Mouse (Mus musculus): Measurements from ENCODE around the gene Arl16. TPM values are rescaled to one million over a fixed set of nuclear protein-coding genes. Genes with fewer than 3 reads are reported as not detected.

Gene Arl16
- total and polyA plus RNA-seq, 3 experiments: 20.0 to 20.8 TPM; not detected in 1

- Histone ChIP-seq H3K36me3 (ENCODE audit: control insufficient read depth in 1 of 2, insufficient read depth in 2 of 2, low read length in 2 of 2) (peaks cover 0 to 62% of the 10 kb centered on the region in 2 experiments; a peak in 2 of 4 replicates), H3K4me1 (ENCODE audit: control insufficient read depth in 1 of 2, insufficient read depth in 2 of 2, low read length in 2 of 2) (no peaks in the 10 kb centered on the region), H3K27me3 (ENCODE audit: control insufficient read depth in 1 of 2, insufficient read depth in 2 of 2, low read length in 2 of 2) (no peaks in the 10 kb centered on the region), H3K9ac (ENCODE audit: control insufficient read depth, low read depth, low read length, poor library complexity, severe bottlenecking) (no peak overlapping the region), H3K9me3 (replicated peaks; ENCODE audit: insufficient read depth, low read length) (no peaks in the 10 kb centered on the region), H3K4me3 (ENCODE audit: control insufficient read depth in 1 of 2, insufficient read depth in 1 of 2, low read depth in 2 of 2, low read length in 2 of 2) (no peak overlapping the region), H3K27ac (ENCODE audit: control insufficient read depth, low read depth, low read length) (no peak overlapping the region), H3K79me2 (ENCODE audit: control insufficient read depth, insufficient read depth, low read length, poor library complexity) (peaks cover 6% of the 10 kb centered on the region; the same call in 1 of the 2 replicates)
- no peak for TF ChIP-seq KAT2A (conservative IDR thresholded peaks at IDR 0.05; ENCODE audit: low read depth, low read length)
- no peak for TF ChIP-seq ELF1 (IDR thresholded peaks at IDR 0.05; ENCODE audit: low read depth, low read length)
- no peak for TF ChIP-seq SIN3A (IDR thresholded peaks at IDR 0.05; ENCODE audit: low read length)
- no peak; the same call in 1 of the 2 replicates for TF ChIP-seq MXI1 (IDR thresholded peaks at IDR 0.05; ENCODE audit: low read depth, low read length)
- no peak for TF ChIP-seq USF2 (IDR thresholded peaks at IDR 0.05; ENCODE audit: borderline replicate concordance in 1 of 2, insufficient read depth in 1 of 2, low read depth in 1 of 2, low read length in 2 of 2)
- TF ChIP-seq UBTF (IDR thresholded peaks at IDR 0.05; ENCODE audit: borderline replicate concordance, insufficient read depth, low read depth, low read length): no peak
- no peak for TF ChIP-seq POLR2A (IDR thresholded peaks at IDR 0.05; ENCODE audit: control insufficient read depth in 1 of 2, insufficient read depth in 1 of 2, low read depth in 1 of 2, low read length in 2 of 2, poor library complexity in 1 of 2)
- TF ChIP-seq ZNF384 (IDR thresholded peaks at IDR 0.05; ENCODE audit: low read depth, low read length): no peak
- no peak for DNase-seq (ENCODE audit: low read depth, low spot score)
These were observed 49.6 kb downstream of the Arl16 start for GRCm38 (mm10) chr11:120417852-120418251.

Other genes with a start within 250 kb of the Arl16 start
- 0.03 and 0.04 TPM in 2 replicates for gene Bahcc1, start 234.7 kb downstream of the Arl16 start, total RNA-seq (2012; rRNA removed)
- under 1 TPM in 1 of 2 experiments, not detected in 1; 0.26 TPM for gene Bahcc1, start 234.7 kb downstream of the Arl16 start, polyA plus RNA-seq (2012; ENCODE audit: insufficient read depth in 1 of 2, insufficient read length in 2 of 2, low read depth in 1 of 2, low replicate concordance in 2 of 2, missing spikeins in 1 of 2)
- 1,328 and 1,871 TPM in 2 replicates for gene Actg1, start 119.1 kb downstream of the Arl16 start, total RNA-seq (2012; rRNA removed)
- gene Actg1, start 119.1 kb downstream of the Arl16 start, polyA plus RNA-seq (2012; ENCODE audit: insufficient read depth in 1 of 2, insufficient read length in 2 of 2, low read depth in 1 of 2, low replicate concordance in 2 of 2, missing spikeins in 1 of 2): 1,000 to 10,000 TPM in 1 of 2 experiments, 100 to 1,000 TPM in 1; 899 to 1,784 TPM
- 0.29 and 0.62 TPM in 2 replicates for gene Fscn2, start 106.1 kb downstream of the Arl16 start, total RNA-seq (2012; rRNA removed)
- gene Fscn2, start 106.1 kb downstream of the Arl16 start, polyA plus RNA-seq (2012; ENCODE audit: insufficient read depth in 1 of 2, insufficient read length in 2 of 2, low read depth in 1 of 2, low replicate concordance in 2 of 2, missing spikeins in 1 of 2): under 1 TPM in 1 of 2 experiments, not detected in 1; 0.61 TPM
- 34.9 and 45.7 TPM in 2 replicates for gene Faap100, start 88.8 kb downstream of the Arl16 start, total RNA-seq (2012; rRNA removed)
- 10 to 100 TPM in 1 of 2 experiments, not detected in 1; 27.1 TPM for gene Faap100, start 88.8 kb downstream of the Arl16 start, polyA plus RNA-seq (2012; ENCODE audit: insufficient read depth in 1 of 2, insufficient read length in 2 of 2, low read depth in 1 of 2, low replicate concordance in 2 of 2, missing spikeins in 1 of 2)
- gene Nploc4, start 29.9 kb downstream of the Arl16 start, total RNA-seq (2012; rRNA removed): 77.4 and 88.3 TPM in 2 replicates
- 100 to 1,000 TPM; 117 to 352 TPM for gene Nploc4, start 29.9 kb downstream of the Arl16 start, polyA plus RNA-seq (2012; ENCODE audit: insufficient read depth in 1 of 2, insufficient read length in 2 of 2, low read depth in 1 of 2, low replicate concordance in 2 of 2, missing spikeins in 1 of 2)
- 0.20 and 0.65 TPM in 2 replicates for gene Tspan10, start 25.0 kb downstream of the Arl16 start, total RNA-seq (2012; rRNA removed)
- gene Tspan10, start 25.0 kb downstream of the Arl16 start, polyA plus RNA-seq (2012; ENCODE audit: insufficient read depth in 1 of 2, insufficient read length in 2 of 2, low read depth in 1 of 2, low replicate concordance in 2 of 2, missing spikeins in 1 of 2): under 1 TPM in 1 of 2 experiments, not detected in 1; 0.29 TPM
- 0.35 and 0.46 TPM in 2 replicates for gene Pde6g, start 14.1 kb downstream of the Arl16 start, total RNA-seq (2012; rRNA removed)
- under 1 TPM in 1 of 2 experiments, not detected in 1; 0.84 TPM for gene Pde6g, start 14.1 kb downstream of the Arl16 start, polyA plus RNA-seq (2012; ENCODE audit: insufficient read depth in 1 of 2, insufficient read length in 2 of 2, low read depth in 1 of 2, low replicate concordance in 2 of 2, missing spikeins in 1 of 2)
- 15.9 and 17.6 TPM in 2 replicates for gene Oxld1, start 9.5 kb downstream of the Arl16 start, total RNA-seq (2012; rRNA removed)
- gene Oxld1, start 9.5 kb downstream of the Arl16 start, polyA plus RNA-seq (2012; ENCODE audit: insufficient read depth in 1 of 2, insufficient read length in 2 of 2, low read depth in 1 of 2, low replicate concordance in 2 of 2, missing spikeins in 1 of 2): 10 to 100 TPM in 1 of 2 experiments, not detected in 1; 17.5 TPM
- 66.1 and 104 TPM in 2 replicates for gene Ccdc137, start 9.5 kb downstream of the Arl16 start, total RNA-seq (2012; rRNA removed)
- 100 to 1,000 TPM in 1 of 2 experiments, not detected in 1; 116 TPM for gene Ccdc137, start 9.5 kb downstream of the Arl16 start, polyA plus RNA-seq (2012; ENCODE audit: insufficient read depth in 1 of 2, insufficient read length in 2 of 2, low read depth in 1 of 2, low replicate concordance in 2 of 2, missing spikeins in 1 of 2)
- 401 and 457 TPM in 2 replicates for gene Mrpl12, start 17.0 kb upstream of the Arl16 start, total RNA-seq (2012; rRNA removed)
- 100 to 1,000 TPM; 374 to 461 TPM for gene Mrpl12, start 17.0 kb upstream of the Arl16 start, polyA plus RNA-seq (2012; ENCODE audit: insufficient read depth in 1 of 2, insufficient read length in 2 of 2, low read depth in 1 of 2, low replicate concordance in 2 of 2, missing spikeins in 1 of 2)
- 40.4 and 52.0 TPM in 2 replicates for gene Slc25a10, start 24.2 kb upstream of the Arl16 start, total RNA-seq (2012; rRNA removed)
- gene Slc25a10, start 24.2 kb upstream of the Arl16 start, polyA plus RNA-seq (2012; ENCODE audit: insufficient read depth in 1 of 2, insufficient read length in 2 of 2, low read depth in 1 of 2, low replicate concordance in 2 of 2, missing spikeins in 1 of 2): 10 to 100 TPM in 1 of 2 experiments, not detected in 1; 53.6 TPM
- not detected in 2 replicates for gene Gcgr, start 63.1 kb upstream of the Arl16 start, total RNA-seq (2012; rRNA removed)
- not detected for gene Gcgr, start 63.1 kb upstream of the Arl16 start, polyA plus RNA-seq (2012; ENCODE audit: insufficient read depth in 1 of 2, insufficient read length in 2 of 2, low read depth in 1 of 2, low replicate concordance in 2 of 2, missing spikeins in 1 of 2)
- gene Mcrip1, start 82.1 kb upstream of the Arl16 start, total RNA-seq (2012; rRNA removed): 27.2 and 36.6 TPM in 2 replicates
- gene Mcrip1, start 82.1 kb upstream of the Arl16 start, polyA plus RNA-seq (2012; ENCODE audit: insufficient read depth in 1 of 2, insufficient read length in 2 of 2, low read depth in 1 of 2, low replicate concordance in 2 of 2, missing spikeins in 1 of 2): 10 to 100 TPM in 1 of 2 experiments, not detected in 1; 83.5 TPM
- not detected in 2 replicates for gene Ppp1r27, start 83.5 kb upstream of the Arl16 start, total RNA-seq (2012; rRNA removed)
- gene Ppp1r27, start 83.5 kb upstream of the Arl16 start, polyA plus RNA-seq (2012; ENCODE audit: insufficient read depth in 1 of 2, insufficient read length in 2 of 2, low read depth in 1 of 2, low replicate concordance in 2 of 2, missing spikeins in 1 of 2): not detected
- gene P4hb, start 105.6 kb upstream of the Arl16 start, total RNA-seq (2012; rRNA removed): 625 and 639 TPM in 2 replicates
- 1,000 to 10,000 TPM in 1 of 2 experiments, 100 to 1,000 TPM in 1; 563 to 1,152 TPM for gene P4hb, start 105.6 kb upstream of the Arl16 start, polyA plus RNA-seq (2012; ENCODE audit: insufficient read depth in 1 of 2, insufficient read length in 2 of 2, low read depth in 1 of 2, low replicate concordance in 2 of 2, missing spikeins in 1 of 2)
- gene Arhgdia, start 114.0 kb upstream of the Arl16 start, total RNA-seq (2012; rRNA removed): 364 and 367 TPM in 2 replicates
- 100 to 1,000 TPM; 601 to 821 TPM for gene Arhgdia, start 114.0 kb upstream of the Arl16 start, polyA plus RNA-seq (2012; ENCODE audit: insufficient read depth in 1 of 2, insufficient read length in 2 of 2, low read depth in 1 of 2, low replicate concordance in 2 of 2, missing spikeins in 1 of 2)
- 1,072 and 1,078 TPM in 2 replicates for gene Alyref, start 130.8 kb upstream of the Arl16 start, total RNA-seq (2012; rRNA removed)
- 100 to 1,000 TPM in 1 of 2 experiments, not detected in 1; 600 TPM for gene Alyref, start 130.8 kb upstream of the Arl16 start, polyA plus RNA-seq (2012; ENCODE audit: insufficient read depth in 1 of 2, insufficient read length in 2 of 2, low read depth in 1 of 2, low replicate concordance in 2 of 2, missing spikeins in 1 of 2)
- 97.3 and 130 TPM in 2 replicates for gene Anapc11, start 130.8 kb upstream of the Arl16 start, total RNA-seq (2012; rRNA removed)
- 100 to 1,000 TPM in 1 of 2 experiments, not detected in 1; 120 TPM for gene Anapc11, start 130.8 kb upstream of the Arl16 start, polyA plus RNA-seq (2012; ENCODE audit: insufficient read depth in 1 of 2, insufficient read length in 2 of 2, low read depth in 1 of 2, low replicate concordance in 2 of 2, missing spikeins in 1 of 2)
- gene Npb, start 140.9 kb upstream of the Arl16 start, total RNA-seq (2012; rRNA removed): 0.27 and 0.62 TPM in 2 replicates
- 1 to 10 TPM in 1 of 2 experiments, not detected in 1; 1.7 TPM for gene Npb, start 140.9 kb upstream of the Arl16 start, polyA plus RNA-seq (2012; ENCODE audit: insufficient read depth in 1 of 2, insufficient read length in 2 of 2, low read depth in 1 of 2, low replicate concordance in 2 of 2, missing spikeins in 1 of 2)
- 71.8 and 86.7 TPM in 2 replicates for gene Pcyt2, start 150.3 kb upstream of the Arl16 start, total RNA-seq (2012; rRNA removed)
- 10 to 100 TPM in 1 of 2 experiments, not detected in 1; 87.3 TPM for gene Pcyt2, start 150.3 kb upstream of the Arl16 start, polyA plus RNA-seq (2012; ENCODE audit: insufficient read depth in 1 of 2, insufficient read length in 2 of 2, low read depth in 1 of 2, low replicate concordance in 2 of 2, missing spikeins in 1 of 2)
- gene Sirt7, start 157.6 kb upstream of the Arl16 start, total RNA-seq (2012; rRNA removed): 61.6 and 78.2 TPM in 2 replicates
- 10 to 100 TPM in 1 of 2 experiments, not detected in 1; 72.3 TPM for gene Sirt7, start 157.6 kb upstream of the Arl16 start, polyA plus RNA-seq (2012; ENCODE audit: insufficient read depth in 1 of 2, insufficient read length in 2 of 2, low read depth in 1 of 2, low replicate concordance in 2 of 2, missing spikeins in 1 of 2)
- gene Mafg, start 166.0 kb upstream of the Arl16 start, total RNA-seq (2012; rRNA removed): 26.5 and 29.7 TPM in 2 replicates
- gene Mafg, start 166.0 kb upstream of the Arl16 start, polyA plus RNA-seq (2012; ENCODE audit: insufficient read depth in 1 of 2, insufficient read length in 2 of 2, low read depth in 1 of 2, low replicate concordance in 2 of 2, missing spikeins in 1 of 2): 100 to 1,000 TPM in 1 of 2 experiments, 10 to 100 TPM in 1; 54.0 to 113 TPM
- 2.6 and 7.1 TPM in 2 replicates for gene Pycr1, start 176.2 kb upstream of the Arl16 start, total RNA-seq (2012; rRNA removed)
- 10 to 100 TPM in 1 of 2 experiments, not detected in 1; 15.3 TPM for gene Pycr1, start 176.2 kb upstream of the Arl16 start, polyA plus RNA-seq (2012; ENCODE audit: insufficient read depth in 1 of 2, insufficient read length in 2 of 2, low read depth in 1 of 2, low replicate concordance in 2 of 2, missing spikeins in 1 of 2)
- not detected in 2 replicates for gene Myadml2, start 180.6 kb upstream of the Arl16 start, total RNA-seq (2012; rRNA removed)
- not detected for gene Myadml2, start 180.6 kb upstream of the Arl16 start, polyA plus RNA-seq (2012; ENCODE audit: insufficient read depth in 1 of 2, insufficient read length in 2 of 2, low read depth in 1 of 2, low replicate concordance in 2 of 2, missing spikeins in 1 of 2)
- not detected in 2 replicates for gene Notum, start 193.6 kb upstream of the Arl16 start, total RNA-seq (2012; rRNA removed)
- not detected for gene Notum, start 193.6 kb upstream of the Arl16 start, polyA plus RNA-seq (2012; ENCODE audit: insufficient read depth in 1 of 2, insufficient read length in 2 of 2, low read depth in 1 of 2, low replicate concordance in 2 of 2, missing spikeins in 1 of 2)
- 31.9 and 36.2 TPM in 2 replicates for gene Aspscr1, start 205.4 kb upstream of the Arl16 start, total RNA-seq (2012; rRNA removed)
- 10 to 100 TPM in 1 of 2 experiments, not detected in 1; 72.5 TPM for gene Aspscr1, start 205.4 kb upstream of the Arl16 start, polyA plus RNA-seq (2012; ENCODE audit: insufficient read depth in 1 of 2, insufficient read length in 2 of 2, low read depth in 1 of 2, low replicate concordance in 2 of 2, missing spikeins in 1 of 2)
- gene Cenpx, start 246.1 kb upstream of the Arl16 start, total RNA-seq (2012; rRNA removed): 140 and 141 TPM in 2 replicates
- gene Cenpx, start 246.1 kb upstream of the Arl16 start, polyA plus RNA-seq (2012; ENCODE audit: insufficient read depth in 1 of 2, insufficient read length in 2 of 2, low read depth in 1 of 2, low replicate concordance in 2 of 2, missing spikeins in 1 of 2): 100 to 1,000 TPM in 1 of 2 experiments, not detected in 1; 206 TPM
- 26.5 and 45.1 TPM in 2 replicates for gene Lrrc45, start 246.3 kb upstream of the Arl16 start, total RNA-seq (2012; rRNA removed)
- gene Lrrc45, start 246.3 kb upstream of the Arl16 start, polyA plus RNA-seq (2012; ENCODE audit: insufficient read depth in 1 of 2, insufficient read length in 2 of 2, low read depth in 1 of 2, low replicate concordance in 2 of 2, missing spikeins in 1 of 2): 10 to 100 TPM in 1 of 2 experiments, not detected in 1; 31.0 TPM

Data from MEL (cell line).